Mouse (Mus musculus): Measurements from ENCODE around the gene Slc3a2.

The Slc3a2 gene

GRCm38 (mm10) chr19:8663360-8663839 is 59.8 kb downstream of the Slc3a2 start, which contains the start of gene Chrm1:
Gene Chrm1 (plus strand): TSS chr19:8663789.
- no peak for DNase-seq (ENCODE audit: extremely low read depth, low read depth)

DNA sequence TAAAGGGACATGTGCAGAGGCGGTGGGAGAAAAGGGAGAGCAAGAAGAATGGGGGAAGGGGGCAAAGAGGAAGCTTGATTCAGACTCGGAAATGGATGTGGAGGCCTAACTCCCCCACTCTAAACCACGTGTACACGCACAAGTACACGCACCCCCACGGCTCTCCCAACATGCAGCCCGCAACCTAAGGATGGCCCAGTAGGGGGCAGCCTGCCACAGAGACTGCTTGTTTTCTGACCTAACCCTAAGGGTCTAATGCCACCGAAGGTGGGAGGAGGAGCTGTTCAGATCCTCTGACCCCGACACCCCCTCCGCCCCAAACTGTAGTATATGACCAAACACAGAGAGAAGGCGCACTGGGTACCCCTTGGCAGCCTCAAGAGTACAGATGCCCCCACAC is 60.8 kb downstream of the Slc3a2 start:
- DNase-seq (ENCODE audit: extremely low read depth, low read depth), result no peak

DNA sequence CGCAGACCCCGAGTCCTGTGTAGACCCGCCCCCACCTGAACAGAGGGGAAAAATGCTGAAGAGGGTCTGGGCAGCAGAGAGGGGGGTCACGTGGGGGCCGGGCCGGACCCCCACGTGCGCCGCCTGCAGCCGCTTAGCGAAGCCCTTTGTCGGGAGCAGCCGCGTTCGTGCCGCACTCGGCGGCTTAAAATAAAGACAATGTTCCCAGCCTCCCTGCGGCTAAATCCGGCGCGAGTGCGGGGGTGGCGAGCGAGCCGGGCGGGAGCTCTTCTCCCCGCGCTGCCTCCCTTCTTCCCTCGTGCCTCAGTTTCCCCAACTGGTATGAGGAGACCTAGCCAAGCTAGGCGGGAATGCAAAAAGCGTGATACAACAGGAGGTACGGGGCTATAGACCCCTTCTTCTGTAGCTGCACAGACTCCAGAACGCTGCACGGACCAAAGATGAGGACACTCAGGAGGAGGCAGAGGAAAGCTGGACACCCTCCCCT is 61.3 kb downstream of the Slc3a2 start:
- no peak for DNase-seq (ENCODE audit: extremely low read depth, low read depth)
